Mouse (Mus musculus) gastrocnemius, adult 18-20 months (tissue): ENCODE measurements around the gene Plxnb1. TPM values are rescaled to one million over a fixed set of nuclear protein-coding genes. Genes with fewer than 3 reads are reported as not detected.
A peak's percentile ranks its signal among the peaks of the same experiment; 100 is the strongest.

Experiments used
- DNase-seq: peaks from one replicate; pipeline ENCODE4 v3.0.0; 2021; ENCODE audit warnings: low spot score
- long read RNA-seq, 2 experiments: library from polyadenylated mRNA; stranded (forward); transcript quantifications; one replicate each; pipeline ENCODE4 v2.0.0; 2021
- total RNA-seq, 2 experiments: library from RNA; stranded (reverse); gene quantifications; 2 replicates each; pipeline ENCODE4 v1.2.3; 2021

Gene Plxnb1
- total RNA-seq, result 1 to 10 TPM in 1 of 2 experiments, under 1 TPM in 1; 0.68 to 1.4 TPM
- long read RNA-seq, experiment 1, partial matches to known transcripts, result 0 of 1 reads
- long read RNA-seq, experiment 1, other reads (novel, unspliced or antisense), result 1 of 1 reads
- long read RNA-seq, experiment 2, partial matches to known transcripts, result 2 of 2 reads
- long read RNA-seq, experiment 2, other reads (novel, unspliced or antisense), result 0 of 2 reads

DNA sequence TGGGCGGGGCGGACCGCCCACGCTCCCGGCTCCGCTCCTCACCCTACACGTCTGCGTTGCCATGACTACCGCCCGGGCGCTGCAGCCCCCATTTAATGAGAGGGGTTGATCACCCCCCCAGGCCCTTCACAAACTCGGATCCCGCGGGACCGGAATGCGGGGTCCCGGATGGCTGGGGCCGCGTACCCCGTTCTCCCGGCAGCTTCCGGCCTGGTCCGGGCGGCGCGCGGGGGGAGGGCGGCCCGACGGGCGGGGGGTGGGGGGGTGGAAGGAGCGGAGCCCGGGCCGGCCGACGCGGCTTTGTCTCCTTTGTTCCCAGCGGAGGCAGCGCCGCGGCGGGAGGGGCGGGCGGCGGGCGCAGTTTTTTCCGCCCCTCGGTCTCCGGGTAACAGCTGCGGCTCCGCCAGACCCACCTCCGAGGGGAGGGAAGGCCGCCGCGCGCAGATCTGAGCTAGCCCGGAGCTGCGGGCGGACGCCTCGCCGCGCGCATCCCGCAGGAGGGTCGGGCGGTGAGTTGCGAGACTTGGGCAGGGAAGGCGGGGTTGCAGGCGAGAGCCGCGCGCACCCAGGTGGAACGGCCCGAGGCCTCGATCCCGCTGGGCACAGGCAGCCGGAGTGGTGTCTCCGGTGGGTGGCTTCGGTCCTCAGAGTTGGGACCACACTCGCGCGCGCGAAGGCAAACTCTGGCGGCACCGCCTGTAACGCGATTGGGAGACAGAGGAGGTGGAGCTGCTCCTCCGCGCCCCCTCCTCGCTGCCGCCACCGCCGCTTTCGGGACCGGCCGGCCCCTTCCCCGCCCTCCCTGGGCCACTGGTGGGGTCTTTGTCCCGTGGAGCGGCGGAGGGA is at the start of gene Plxnb1:
Gene Plxnb1 (plus strand): TSS at position 253 of the 846 bp plus-strand sequence.
- DNase-seq, result peak; percentile 17

GRCm38 (mm10) chr9:109046306-109046705 is 48.9 kb upstream of the Plxnb1 start:
- DNase-seq, result peak; percentile 56

DNA sequence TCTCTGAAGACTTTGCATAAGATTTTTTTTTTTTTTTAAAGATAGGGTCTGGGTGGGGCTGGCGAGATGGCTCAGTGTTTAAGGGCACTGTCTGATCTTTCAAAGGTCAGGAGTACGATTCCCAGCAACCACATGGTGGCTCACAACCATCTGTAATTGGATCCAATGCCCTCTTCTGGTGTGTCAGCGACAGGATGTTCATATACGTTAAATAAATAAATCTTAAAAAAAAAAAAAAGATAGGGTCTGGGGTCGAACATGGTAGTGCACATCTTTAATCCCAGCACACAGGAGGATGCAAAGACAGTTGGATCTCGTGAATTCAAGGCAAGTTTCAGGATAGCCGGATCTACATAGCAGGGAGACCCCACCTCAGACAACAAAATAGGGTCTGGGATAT is 45.9 kb upstream of the Plxnb1 start:
- no peak for DNase-seq

GRCm38 (mm10) chr9:109049996-109050673 is 45.1 kb upstream of the Plxnb1 start:
- no peak for DNase-seq

- DNase-seq, result no peak
Measured at GRCm38 (mm10) chr9:109050674-109050997, 44.6 kb upstream of the Plxnb1 start.

- no peak for DNase-seq
Measured at GRCm38 (mm10) chr9:109051011-109051501, 44.1 kb upstream of the Plxnb1 start.

DNA sequence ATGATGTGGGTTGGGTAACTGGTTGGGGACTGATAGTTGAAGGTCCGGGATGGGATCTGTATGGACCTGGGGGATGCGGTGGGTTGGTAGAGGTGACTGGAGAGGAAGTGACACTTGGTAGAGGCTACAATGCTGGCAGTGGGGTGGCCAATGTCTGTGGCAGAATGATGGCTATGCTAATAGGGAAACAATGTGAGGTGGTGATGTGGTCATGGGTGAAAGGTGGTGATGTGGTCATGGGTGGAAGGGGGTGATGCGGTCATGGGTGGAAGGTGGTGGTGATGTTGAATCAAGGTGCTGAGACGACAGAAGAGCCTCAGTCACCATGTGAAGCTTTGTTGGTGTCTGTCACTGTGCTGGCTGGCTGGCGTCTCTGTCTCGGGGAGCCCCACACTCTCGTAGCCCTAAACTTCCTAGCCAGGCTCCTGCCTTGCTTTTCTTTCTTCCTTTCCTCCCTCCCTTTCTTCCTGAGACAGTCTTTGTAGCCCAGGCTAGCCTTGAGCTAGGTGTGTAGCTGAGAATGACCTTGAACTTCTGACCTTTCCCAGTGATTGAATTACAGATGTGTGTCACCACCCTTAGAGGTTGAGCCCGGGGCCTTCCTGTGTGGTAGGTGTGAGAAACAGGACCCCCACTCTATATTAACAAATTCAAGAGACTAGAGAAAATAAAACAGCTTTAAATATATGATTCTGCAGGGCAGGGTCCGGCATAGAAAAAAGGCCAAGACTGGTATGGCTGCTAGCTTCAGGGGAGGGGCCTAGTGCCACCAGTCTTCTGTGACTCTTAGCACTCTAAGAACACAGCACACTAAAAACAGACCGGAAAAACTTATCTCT is 43.3 kb upstream of the Plxnb1 start:
- no peak for DNase-seq

DNA sequence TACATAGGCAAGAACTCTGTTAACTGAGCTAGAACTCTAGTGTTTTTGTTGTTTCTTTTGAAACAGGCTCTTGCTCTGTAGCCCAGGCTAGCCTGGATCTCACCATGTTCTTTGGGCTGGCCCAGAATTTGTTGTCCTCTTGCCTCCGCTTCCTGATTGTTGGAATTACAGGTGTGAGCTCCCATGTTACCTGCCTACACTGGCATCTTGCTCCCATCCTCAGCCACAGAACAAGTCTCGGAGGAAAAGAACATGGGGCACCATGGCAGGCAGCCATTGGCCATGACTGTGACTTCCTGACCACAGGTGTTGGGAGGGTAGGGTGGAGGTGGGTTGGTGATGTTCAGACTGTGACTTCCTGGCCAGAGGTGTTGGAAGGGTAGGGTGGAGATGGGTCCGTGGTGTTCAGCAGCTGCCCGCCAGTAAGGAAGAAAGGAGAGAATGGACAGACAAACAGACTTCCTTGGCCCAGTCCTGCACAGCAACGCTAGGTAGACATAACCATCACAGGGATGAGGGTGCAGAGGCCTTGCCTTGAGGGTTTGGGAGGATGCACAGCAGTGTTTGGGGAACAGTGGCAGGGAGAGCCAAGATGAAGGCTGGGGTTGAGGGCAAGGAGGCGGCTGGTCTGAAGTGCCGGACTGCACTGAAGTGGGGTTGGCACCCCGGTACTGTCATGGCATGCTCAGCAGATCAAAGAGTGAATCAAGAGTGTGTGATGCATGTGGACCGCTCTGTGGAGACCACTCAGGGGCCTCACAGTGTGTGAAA is 42.5 kb upstream of the Plxnb1 start:
- no peak for DNase-seq

DNA sequence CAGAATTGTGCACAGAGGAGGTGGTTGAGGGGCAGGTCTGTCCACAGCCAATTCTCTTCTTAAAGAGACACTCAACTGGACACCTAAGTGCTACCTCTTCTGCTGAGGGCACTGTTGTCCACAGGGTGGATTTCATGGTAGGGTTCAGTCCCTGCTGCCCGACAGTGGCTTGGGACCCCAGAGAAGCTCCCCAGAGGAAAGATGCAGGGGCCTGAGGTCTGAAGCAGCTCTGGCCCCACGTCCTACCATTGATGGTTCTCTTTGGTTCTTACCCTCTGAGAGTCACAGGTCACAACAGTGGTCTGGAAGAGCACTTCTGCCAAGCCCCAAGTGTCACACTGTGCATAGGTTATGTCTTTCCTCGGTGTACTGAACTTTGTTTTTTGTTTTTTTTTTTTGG is 41.8 kb upstream of the Plxnb1 start:
- no peak for DNase-seq

GRCm38 (mm10) chr9:109053851-109054250 is 41.3 kb upstream of the Plxnb1 start:
- no peak for DNase-seq

GRCm38 (mm10) chr9:109054712-109055111 is 40.5 kb upstream of the Plxnb1 start:
- peak; percentile 69 for DNase-seq

- DNase-seq, result no peak
Measured at GRCm38 (mm10) chr9:109055271-109056030, 39.7 kb upstream of the Plxnb1 start.

- DNase-seq, result no peak
Measured at GRCm38 (mm10) chr9:109056081-109056690, 39.0 kb upstream of the Plxnb1 start.

DNA sequence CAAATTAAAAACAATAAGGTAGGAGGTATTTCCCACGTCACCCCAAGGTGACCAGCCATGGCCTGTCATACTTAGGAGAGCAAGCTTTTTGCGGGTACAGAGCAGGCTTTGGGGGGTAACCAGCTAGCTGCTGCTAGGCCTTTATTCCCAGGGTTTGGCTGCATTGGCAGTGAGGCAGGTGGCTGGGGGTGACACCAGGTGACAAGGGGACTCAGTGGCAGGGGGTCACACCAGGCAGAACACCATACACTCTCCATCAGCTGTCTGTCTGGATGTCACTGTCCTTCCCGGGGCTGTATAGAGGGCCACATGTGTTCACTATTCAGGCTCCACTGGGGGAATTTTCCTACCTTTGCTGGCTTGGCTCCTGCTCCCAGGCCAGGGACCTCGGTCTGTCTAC is 38.3 kb upstream of the Plxnb1 start:
- DNase-seq, result no peak

DNA sequence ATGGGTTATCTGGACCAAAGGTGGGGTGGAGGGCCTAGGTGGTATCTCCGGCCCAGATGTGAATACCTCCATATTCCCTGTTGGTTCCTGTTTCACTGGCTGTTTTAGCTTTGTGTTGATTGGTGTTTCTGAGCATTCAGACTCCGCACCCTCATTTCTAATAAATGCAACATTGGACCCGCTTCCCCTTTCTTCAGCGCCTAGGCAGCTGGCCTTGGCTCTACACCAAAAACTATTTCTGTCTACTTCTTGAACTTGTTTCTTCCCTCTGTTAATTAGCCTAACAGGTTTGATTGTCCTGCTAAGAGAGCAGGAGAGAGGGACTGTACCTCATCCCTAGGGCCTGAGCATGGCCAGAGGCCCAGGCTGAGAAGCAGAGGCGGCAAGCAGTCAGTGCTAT is 37.6 kb upstream of the Plxnb1 start:
- DNase-seq, result no peak

GRCm38 (mm10) chr9:109058006-109058765 is 37.0 kb upstream of the Plxnb1 start:
- no peak for DNase-seq

- peak; percentile 92 for DNase-seq
Measured at GRCm38 (mm10) chr9:109059136-109059903, 35.9 kb upstream of the Plxnb1 start, which contains the start of gene Trex1. TSS of gene Trex1 (minus strand) at chr9:109059734.
